Mouse (Mus musculus) embryonic facial prominence, embryonic 12.5 days (tissue): ENCODE results near the gene Gstm4. TPM values are rescaled to one million over a fixed set of nuclear protein-coding genes. Genes with fewer than 3 reads are reported as not detected.

Experiments used
- ATAC-seq: fragments of 200-750 bp; cut with Nextera tagmentation; 2 replicates; pipeline ENCODE4 v1.8.0; 2017; ENCODE audit not compliant: insufficient number of reproducible peaks, insufficient read depth, low FRiP score, low TSS enrichment
- H3K27ac ChIP-seq: fragments of 300-500 bp; sonication (generic); 2 replicates; pipeline ENCODE4 v1.5.1; 2016; ENCODE audit warnings: mild to moderate bottlenecking
- H3K27me3 ChIP-seq: fragments of 300-500 bp; sonication (generic); 2 replicates; pipeline ENCODE4 v1.6.1; 2016; ENCODE audit warnings: mild to moderate bottlenecking, moderate library complexity
- H3K36me3 ChIP-seq: fragments of 300-500 bp; sonication (generic); 2 replicates; pipeline ENCODE4 v1.6.1; 2016; ENCODE audit warnings: mild to moderate bottlenecking
- H3K4me1 ChIP-seq: fragments of 300-500 bp; sonication (generic); 2 replicates; pipeline ENCODE4 v1.6.1; 2016
- H3K4me2 ChIP-seq: fragments of 300-500 bp; sonication (generic); replicated peaks from 2 replicates; pipeline ENCODE4 v1.6.1; 2016; ENCODE audit warnings: mild to moderate bottlenecking, moderate library complexity
- H3K4me3 ChIP-seq: fragments of 300-500 bp; sonication (generic); 2 replicates; pipeline ENCODE4 v1.5.1; 2016; ENCODE audit warnings: mild to moderate bottlenecking
- H3K9ac ChIP-seq: fragments of 300-500 bp; sonication (generic); 2 replicates; pipeline ENCODE4 v1.6.1; 2016; ENCODE audit warnings: mild to moderate bottlenecking, moderate library complexity
- H3K9me3 ChIP-seq: fragments of 300-500 bp; sonication (generic); 2 replicates; pipeline ENCODE4 v1.6.1; 2016; ENCODE audit warnings: mild to moderate bottlenecking, moderate library complexity
- WGBS: fragments of 180-500 bp; shearing (Covaris S2); methylation state at CpG from one replicate; pipeline ENCODE4 v1.1.7; 2016; 5-methylcytosine and 5-hydroxymethylcytosine counted together
- polyA plus RNA-seq: library from polyadenylated mRNA; unstranded; fragments of >200 nt; fragmentation: Nextera tagmentation; extraction: Ambion mirVana; gene quantifications from 2 replicates; pipeline ENCODE4 v1.2.1, GENCODE M21; 2016

The Gstm4 gene
- polyA plus RNA-seq, 1 experiment from 2014 or later = 14.4 TPM

GRCm38 (mm10) chr3:108067370-108067934 lies 22.8 kb upstream of the Gstm4 start:
- no peak overlapping the region for H3K27ac ChIP-seq
- H3K4me3 ChIP-seq = no peak overlapping the region
- no peak for ATAC-seq
- no peaks in the 10 kb centered on the region for H3K36me3 ChIP-seq
- 77% methylated on average over 6 of the region's 6 CpGs for WGBS
- no peak overlapping the region for H3K9ac ChIP-seq
- 0 out of 2 replicates have a peak, but pooled peaks cover 4% of the 10 kb centered on the region for H3K27me3 ChIP-seq
- no peaks in the 10 kb centered on the region for H3K4me1 ChIP-seq
- H3K4me2 ChIP-seq = no peak overlapping the region
- H3K9me3 ChIP-seq = no peaks in the 10 kb centered on the region

GRCm38 (mm10) chr3:108065551-108065950 lies 20.9 kb upstream of the Gstm4 start:
- H3K4me2 ChIP-seq = no peak overlapping the region
- H3K36me3 ChIP-seq = no peaks in the 10 kb centered on the region
- 0 out of 2 replicates have a peak, but pooled peaks cover 4% of the 10 kb centered on the region for H3K27me3 ChIP-seq
- no peaks in the 10 kb centered on the region for H3K4me1 ChIP-seq
- H3K4me3 ChIP-seq = no peak overlapping the region
- H3K9me3 ChIP-seq = no peaks in the 10 kb centered on the region
- H3K9ac ChIP-seq = no peak overlapping the region
- 84% methylated on average over 9 of the region's 9 CpGs for WGBS
- no peak for ATAC-seq
- no peak overlapping the region for H3K27ac ChIP-seq

GRCm38 (mm10) chr3:108064672-108065071 lies 20.0 kb upstream of the Gstm4 start:
- Histone ChIP-seq H3K9ac (no peak overlapping the region), H3K9me3 (no peaks in the 10 kb centered on the region), H3K4me2 (no peak overlapping the region), H3K4me3 (no peak overlapping the region), H3K27me3 (0 out of 2 replicates have a peak, but pooled peaks cover 4% of the 10 kb centered on the region), H3K36me3 (no peaks in the 10 kb centered on the region), H3K4me1 (no peaks in the 10 kb centered on the region), H3K27ac (no peak overlapping the region)
- 72% methylated on average over 4 of the region's 4 CpGs for WGBS
- no peak for ATAC-seq

- WGBS = 81% methylated on average over 8 of the region's 8 CpGs
- Histone ChIP-seq H3K4me2 (no peak overlapping the region), H3K9me3 (no peaks in the 10 kb centered on the region), H3K4me1 (no peaks in the 10 kb centered on the region), H3K9ac (peak overlapping the region; percentile 30; the same call in 1 of the 2 replicates), H3K36me3 (no peaks in the 10 kb centered on the region), H3K27me3 (0 out of 2 replicates have a peak, but pooled peaks cover 4% of the 10 kb centered on the region), H3K27ac (no peak overlapping the region), H3K4me3 (no peak overlapping the region)
- no peak for ATAC-seq
These were observed 18.0 kb upstream of the Gstm4 start for GRCm38 (mm10) chr3:108062648-108063047.

- Histone ChIP-seq H3K9me3 (no peaks in the 10 kb centered on the region), H3K4me1 (no peaks in the 10 kb centered on the region), H3K4me2 (0 out of 2 replicates have a peak overlapping the region, but pooled peaks have one; percentile 24), H3K27ac (no peak overlapping the region), H3K27me3 (0 out of 2 replicates have a peak, but pooled peaks cover 4% of the 10 kb centered on the region), H3K4me3 (no peak overlapping the region), H3K9ac (no peak overlapping the region), H3K36me3 (no peaks in the 10 kb centered on the region)
- no peak for ATAC-seq
- 18% methylated on average over 7 of the region's 7 CpGs for WGBS
These were observed 16.7 kb upstream of the Gstm4 start for GRCm38 (mm10) chr3:108061420-108061819.

GRCm38 (mm10) chr3:108050493-108050892 lies 5.8 kb upstream of the Gstm4 start:
- Histone ChIP-seq H3K4me2 (no peak overlapping the region), H3K4me1 (no peaks in the 10 kb centered on the region), H3K9ac (no peak overlapping the region), H3K4me3 (no peak overlapping the region), H3K9me3 (no peaks in the 10 kb centered on the region), H3K27ac (no peak overlapping the region), H3K27me3 (no peaks in the 10 kb centered on the region), H3K36me3 (no peaks in the 10 kb centered on the region)
- WGBS = 88% methylated on average over 5 of the region's 5 CpGs
- ATAC-seq = no peak

GRCm38 (mm10) chr3:108048306-108048705 lies 3.6 kb upstream of the Gstm4 start:
- Histone ChIP-seq H3K4me1 (peaks cover 6% of the 10 kb centered on the region; the same call in 1 of the 2 replicates), H3K9me3 (no peaks in the 10 kb centered on the region), H3K27ac (no peak overlapping the region), H3K27me3 (no peaks in the 10 kb centered on the region), H3K4me2 (no peak overlapping the region), H3K9ac (no peak overlapping the region), H3K36me3 (no peaks in the 10 kb centered on the region), H3K4me3 (no peak overlapping the region)
- WGBS = 73% methylated on average over 3 of the region's 3 CpGs
- no peak for ATAC-seq

- H3K4me3 ChIP-seq = no peak overlapping the region
- no peak overlapping the region for H3K27ac ChIP-seq
- no peak overlapping the region for H3K4me2 ChIP-seq
- ATAC-seq = no peak
- H3K9me3 ChIP-seq = no peaks in the 10 kb centered on the region
- no peak overlapping the region for H3K9ac ChIP-seq
- H3K27me3 ChIP-seq = no peaks in the 10 kb centered on the region
- WGBS = 88% methylated on average over 2 of the region's 2 CpGs
- H3K4me1 ChIP-seq = peaks cover 6% of the 10 kb centered on the region; the same call in 1 of the 2 replicates
- no peaks in the 10 kb centered on the region for H3K36me3 ChIP-seq
These were observed 2.4 kb upstream of the Gstm4 start for GRCm38 (mm10) chr3:108046944-108047655.

GRCm38 (mm10) chr3:108033156-108033555 lies 11.5 kb downstream of the Gstm4 start:
- WGBS = 74% methylated on average over 5 of the region's 5 CpGs
- no peaks in the 10 kb centered on the region for H3K9me3 ChIP-seq

GRCm38 (mm10) chr3:108032113-108032512 lies 12.6 kb downstream of the Gstm4 start:
- H3K4me3 ChIP-seq = no peak overlapping the region
- no peaks in the 10 kb centered on the region for H3K9me3 ChIP-seq
- H3K4me2 ChIP-seq = no peak overlapping the region
- H3K27ac ChIP-seq = no peak overlapping the region
- no peaks in the 10 kb centered on the region for H3K27me3 ChIP-seq
- no peak overlapping the region for H3K9ac ChIP-seq
- no peak for ATAC-seq
- H3K36me3 ChIP-seq = no peaks in the 10 kb centered on the region
- no peaks in the 10 kb centered on the region for H3K4me1 ChIP-seq

More at GRCm38 (mm10) chr3:108033156-108033555, 11.5 kb downstream of the Gstm4 start:
- Histone ChIP-seq H3K27ac (no peak overlapping the region), H3K4me1 (no peaks in the 10 kb centered on the region), H3K27me3 (no peaks in the 10 kb centered on the region), H3K36me3 (no peaks in the 10 kb centered on the region), H3K9ac (no peak overlapping the region), H3K4me2 (no peak overlapping the region), H3K4me3 (no peak overlapping the region)
- ATAC-seq = no peak

- Histone ChIP-seq H3K36me3 (no peaks in the 10 kb centered on the region), H3K9me3 (no peaks in the 10 kb centered on the region), H3K27me3 (no peaks in the 10 kb centered on the region), H3K4me1 (no peaks in the 10 kb centered on the region), H3K4me3 (no peak overlapping the region), H3K27ac (no peak overlapping the region), H3K9ac (no peak overlapping the region), H3K4me2 (no peak overlapping the region)
- ATAC-seq = no peak
- WGBS = 85% methylated on average over 4 of the region's 4 CpGs
These were observed 15.9 kb downstream of the Gstm4 start for GRCm38 (mm10) chr3:108028641-108029365.

GRCm38 (mm10) chr3:108026597-108026996 lies 18.1 kb downstream of the Gstm4 start:
- H3K36me3 ChIP-seq = no peaks in the 10 kb centered on the region
- H3K9ac ChIP-seq = no peak overlapping the region
- no peaks in the 10 kb centered on the region for H3K4me1 ChIP-seq
- 74% methylated on average over 1 of the region's 1 CpGs for WGBS
- H3K27ac ChIP-seq = no peak overlapping the region
- no peak overlapping the region for H3K4me2 ChIP-seq
- no peak overlapping the region for H3K4me3 ChIP-seq
- H3K9me3 ChIP-seq = no peaks in the 10 kb centered on the region
- no peak for ATAC-seq
- H3K27me3 ChIP-seq = no peaks in the 10 kb centered on the region
